Mouse (Mus musculus): ENCODE results near the gene Olfr1466.

The Olfr1466 gene

DNA sequence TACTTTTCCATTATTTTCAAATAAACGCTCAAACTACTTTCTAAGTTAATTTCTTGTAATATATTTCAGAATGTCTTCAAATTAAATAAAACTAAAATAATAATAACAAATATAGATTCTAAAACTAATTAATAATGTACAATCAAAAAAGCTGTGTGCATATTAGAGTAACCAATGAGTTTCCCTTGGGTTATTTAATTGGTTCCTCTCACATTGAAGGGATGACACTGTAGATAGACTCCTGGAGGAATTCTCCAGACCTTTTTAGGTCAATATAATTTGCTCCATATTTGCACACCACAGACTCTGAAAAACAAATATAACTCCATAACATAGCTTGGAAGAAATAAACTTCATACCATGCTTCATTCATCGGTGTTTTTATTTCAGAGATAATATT, at the start of gene Olfr1466:
TSS of gene Olfr1466 (plus strand) at position 301 of the 400 bp plus-strand sequence.
- no peak for DNase-seq (ENCODE audit: low spot score)

GRCm38 (mm10) chr19:13315441-13315840, 23.2 kb upstream of the Olfr1466 start, which contains the start of gene Olfr1465:
Gene Olfr1465 (minus strand): TSS chr19:13315541.
- DNase-seq (ENCODE audit: low spot score), result no peak

DNA sequence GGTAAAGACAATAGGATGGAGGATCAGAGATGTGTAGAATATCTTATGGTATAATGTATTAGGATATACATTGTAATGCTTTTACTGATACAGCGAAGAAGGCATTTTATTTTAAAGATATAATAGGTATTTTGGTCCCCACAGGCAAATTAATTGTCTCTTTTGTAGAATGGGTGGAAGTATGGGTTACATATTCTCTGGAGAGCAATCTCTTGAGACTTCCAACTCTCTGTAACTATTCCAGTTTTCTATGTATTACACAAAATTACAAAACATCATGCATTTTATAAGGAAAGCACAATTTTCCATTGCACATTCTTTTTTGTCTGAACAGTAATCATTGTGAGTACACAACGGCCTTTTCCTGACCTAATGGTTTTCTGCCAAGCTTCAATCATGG, 23.3 kb downstream of the Olfr1466 start, which contains the start of gene Olfr1467:
TSS of gene Olfr1467 (plus strand) at position 301 of the 400 bp plus-strand sequence.
- no peak for DNase-seq (ENCODE audit: low spot score)

All from lung, postnatal 25 days (tissue).